Mouse (Mus musculus): ENCODE data around the gene Pip4p1.

Pip4p1 gene

DNA sequence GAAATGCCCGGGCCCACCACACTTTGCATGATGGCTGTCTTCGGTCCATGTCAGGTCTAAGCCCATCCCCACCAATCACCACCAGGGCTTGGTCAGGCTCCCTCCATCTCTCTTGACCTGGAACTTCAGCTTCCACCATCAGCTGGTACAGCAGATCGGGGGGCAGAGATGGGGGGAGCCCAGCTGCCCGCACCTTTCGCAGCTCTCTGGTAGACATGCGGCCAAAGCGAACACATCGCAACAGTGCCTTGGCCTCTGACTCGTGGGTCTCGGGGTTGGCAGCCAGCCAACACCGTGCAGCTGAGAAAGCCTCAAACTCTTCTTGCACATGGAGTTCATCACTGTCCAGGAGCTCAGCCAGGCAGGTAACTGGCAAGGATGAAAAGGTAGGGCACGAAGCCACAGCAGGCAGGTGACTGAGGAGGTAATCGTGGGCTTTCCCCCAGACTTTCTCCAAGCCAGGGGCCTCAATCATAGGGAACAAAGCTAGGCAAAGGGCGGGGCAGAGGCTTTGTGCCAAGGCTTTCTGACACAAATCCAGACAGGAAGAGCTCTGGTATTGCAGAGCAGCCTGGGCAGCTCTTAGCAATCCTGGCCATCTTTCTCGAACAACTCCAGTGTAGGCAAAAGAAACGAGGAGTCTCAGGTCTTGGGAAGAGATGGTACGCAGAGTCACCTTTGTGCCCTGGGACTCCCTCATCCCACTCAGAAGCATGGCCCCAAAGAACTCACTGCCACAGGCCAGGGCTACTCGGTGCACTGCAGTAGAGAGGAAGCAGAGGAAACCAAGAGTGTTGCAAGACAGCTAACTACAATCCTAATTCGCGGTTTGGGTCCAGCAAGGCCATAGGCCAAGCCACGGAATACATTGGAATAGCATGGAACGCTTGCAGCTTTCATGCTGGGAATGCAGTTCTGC is 37.9 kb downstream of the Pip4p1 start:
- no peak for DNase-seq (ENCODE audit: low read depth, low spot score)

DNA sequence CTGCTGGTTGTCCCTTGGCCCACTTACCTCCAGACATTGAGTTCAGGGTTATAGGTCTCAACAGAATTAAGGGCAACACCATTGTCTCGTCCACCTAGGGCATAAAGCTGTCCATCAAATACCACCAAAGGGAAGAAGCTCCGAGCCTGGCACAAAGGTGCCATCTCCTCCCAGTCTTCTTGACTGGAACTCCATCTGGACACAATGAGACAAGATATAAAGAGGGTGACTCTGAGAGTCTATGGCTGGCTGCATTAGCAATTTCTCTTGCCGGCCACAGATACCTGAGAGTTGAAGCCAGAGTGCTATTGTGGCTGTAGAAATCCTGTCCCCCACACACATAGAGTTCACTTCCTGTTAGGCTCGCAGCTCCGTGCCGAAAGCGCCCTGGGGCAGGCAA is 38.6 kb downstream of the Pip4p1 start:
- DNase-seq (ENCODE audit: low read depth, low spot score): no peak

DNA sequence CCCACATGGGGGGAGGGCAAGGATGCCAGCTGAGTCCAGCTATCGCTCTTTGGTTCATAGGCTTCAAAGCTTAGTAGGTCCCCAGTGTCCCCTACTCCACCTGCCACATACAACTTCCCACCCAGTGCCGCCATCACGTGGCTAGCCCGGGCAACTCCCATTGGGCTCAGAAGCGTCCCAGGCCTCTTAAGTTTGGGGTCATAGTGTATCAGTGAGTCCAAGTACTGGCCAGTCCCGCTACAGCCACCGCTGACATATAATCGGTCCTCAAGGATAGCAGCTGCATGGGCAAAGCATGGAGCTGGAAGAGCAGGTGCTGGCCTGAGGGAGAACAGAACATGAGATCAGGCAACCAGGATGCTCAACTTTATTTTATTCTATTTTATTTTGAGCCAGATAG is 39.0 kb downstream of the Pip4p1 start:
- DNase-seq (ENCODE audit: low read depth, low spot score): no peak

DNA sequence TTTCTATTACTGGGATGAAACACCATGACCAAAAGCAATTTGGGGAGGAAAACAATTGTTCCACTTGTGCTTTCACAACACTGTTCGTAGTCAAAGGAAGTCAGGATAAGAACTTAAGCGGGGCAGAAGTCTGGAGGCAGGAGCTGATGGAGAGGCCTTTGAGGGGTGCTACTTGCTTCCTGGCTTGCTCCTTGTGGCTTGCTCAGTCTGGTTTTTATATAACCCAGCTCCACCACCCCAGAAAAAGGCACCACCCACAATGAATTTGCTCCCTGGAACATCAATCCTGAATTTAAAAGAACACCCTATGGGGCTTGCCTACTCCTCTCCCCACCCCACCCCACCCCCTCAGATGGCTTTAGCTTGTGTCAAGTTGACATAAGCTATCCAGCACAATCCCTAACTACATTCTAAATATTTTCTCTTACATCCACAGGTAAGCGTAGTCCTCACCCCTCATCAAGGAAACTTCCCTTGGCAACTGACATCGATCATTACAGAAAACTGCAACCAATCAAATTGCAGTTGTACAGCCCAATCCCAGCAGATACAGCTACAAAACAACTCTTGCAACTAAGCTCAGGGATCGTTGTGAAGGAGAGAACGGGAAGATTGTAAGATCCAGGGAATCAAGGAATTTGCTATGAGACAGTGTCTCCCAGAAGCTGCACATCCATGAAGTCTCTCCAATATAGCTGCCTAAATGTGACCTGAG is 54.3 kb downstream of the Pip4p1 start:
- DNase-seq (ENCODE audit: low read depth, low spot score): no peak

Measured in embryo, embryonic 11.5 days (tissue).